Comparison of ENCODE assay signal across 9 mouse cellular contexts in genomic region chr13:15461926-15462325, GRCm38 (mm10). TPM values are rescaled to one million over a fixed set of nuclear protein-coding genes. Genes with fewer than 3 reads are reported as not detected.
DNase-seq lines count a peak whose midpoint lies in the region; ATAC-seq and TF ChIP-seq lines count a peak whose summit lies in the region.
"Had no signal": no experiment of that assay in that cellular context is flagged by ENCODE, and none has a peak within 500 bp of the region (broad histone marks: within the 10 kb centered on the region; RNA-seq: fewer than 3 reads in every experiment).

No protein-coding gene starts in this region.

- H3K36me3 ChIP-seq in liver, embryonic 11.5 days (ENCODE audit: control insufficient read depth, insufficient read depth, low read length) = no peaks in the 10 kb centered on the region
- H3K36me3 ChIP-seq in liver, postnatal 0 days (replicated peaks; ENCODE audit: insufficient read depth, low read length) = no peaks in the 10 kb centered on the region
- no peaks in the 10 kb centered on the region for H3K36me3 ChIP-seq in forebrain, embryonic 14.5 days (ENCODE audit: control insufficient read depth, insufficient read depth, low read length)
- H3K36me3 ChIP-seq in limb, embryonic 11.5 days (ENCODE audit: control insufficient read depth, insufficient read depth, low read length) = no peaks in the 10 kb centered on the region
- H3K36me3 ChIP-seq in stomach, embryonic 15.5 days = no peaks in the 10 kb centered on the region

- WGBS in liver, embryonic 11.5 days = 40% methylated on average over 7 of the region's 7 CpGs
- 42% methylated on average over 7 of the region's 7 CpGs for WGBS in liver, postnatal 0 days (ENCODE audit: insufficient replicate concordance)
- 5% methylated on average over 7 of the region's 7 CpGs for WGBS in forebrain, embryonic 14.5 days
- WGBS in limb, embryonic 11.5 days = 18% methylated on average over 7 of the region's 7 CpGs
- 19% methylated on average over 7 of the region's 7 CpGs for WGBS in stomach, embryonic 15.5 days

- no peak overlapping the region for H3K9ac ChIP-seq in liver, embryonic 11.5 days (ENCODE audit: low read depth, low read length)
- H3K9ac ChIP-seq in liver, postnatal 0 days (replicated peaks) = no peak overlapping the region
- peak overlapping the region; percentile 95 for H3K9ac ChIP-seq in forebrain, embryonic 14.5 days (ENCODE audit: low read length)
- peak overlapping the region; percentile 98 for H3K9ac ChIP-seq in limb, embryonic 11.5 days (ENCODE audit: low read length)
- H3K9ac ChIP-seq in stomach, embryonic 15.5 days = no peak overlapping the region

- TF ChIP-seq CTCF in liver, postnatal 0 days (IDR thresholded peaks at IDR 0.05; ENCODE audit: low read depth) = no peak

- no peak overlapping the region for H3K27ac ChIP-seq in liver, embryonic 11.5 days (ENCODE audit: low read depth, low read length)
- no peak overlapping the region for H3K27ac ChIP-seq in liver, postnatal 0 days (ENCODE audit: low read depth)
- H3K27ac ChIP-seq in forebrain, embryonic 14.5 days (ENCODE audit: low read depth, low read length) = peak overlapping the region; percentile 49; the same call in 1 of the 2 replicates
- peak overlapping the region; percentile 100; the same call in 1 of the 2 replicates for H3K27ac ChIP-seq in limb, embryonic 11.5 days (replicated peaks; ENCODE audit: low read depth, low read length)
- H3K27ac ChIP-seq in stomach, embryonic 15.5 days = peak overlapping the region; percentile 95; the same call in 1 of the 2 replicates

- TF ChIP-seq EP300 in liver, postnatal 0 days (IDR thresholded peaks at IDR 0.05; ENCODE audit: low read depth) = no peak

- ATAC-seq in liver, embryonic 11.5 days (replicated peaks; ENCODE audit: low FRiP score) = no peak
- no peak for ATAC-seq in liver, postnatal 0 days
- no peak for ATAC-seq in forebrain, embryonic 14.5 days
- no peak for ATAC-seq in limb, embryonic 11.5 days (ENCODE audit: insufficient number of reproducible peaks, low FRiP score, low TSS enrichment, low read depth)
- no peak for ATAC-seq in stomach, embryonic 15.5 days (ENCODE audit: insufficient read depth, low FRiP score, low read depth)

- H3K27me3 ChIP-seq in liver, embryonic 11.5 days (replicated peaks; ENCODE audit: control insufficient read depth, insufficient read depth, low read length) = peaks cover 42% of the 10 kb centered on the region
- peaks cover 44% of the 10 kb centered on the region for H3K27me3 ChIP-seq in liver, postnatal 0 days (ENCODE audit: insufficient read depth, low read length)
- H3K27me3 ChIP-seq in forebrain, embryonic 14.5 days (replicated peaks; ENCODE audit: control insufficient read depth, insufficient read depth, low read length) = no peaks in the 10 kb centered on the region
- H3K27me3 ChIP-seq in limb, embryonic 11.5 days (ENCODE audit: control insufficient read depth, insufficient read depth, low read length) = no peaks in the 10 kb centered on the region
- no peaks in the 10 kb centered on the region for H3K27me3 ChIP-seq in stomach, embryonic 15.5 days (replicated peaks)
- H3K27me3 ChIP-seq: Patski had no signal

- H3K4me3 ChIP-seq in liver, embryonic 11.5 days (ENCODE audit: low read depth, low read length) = no peak overlapping the region
- no peak overlapping the region for H3K4me3 ChIP-seq in liver, postnatal 0 days (ENCODE audit: low read depth, low read length)
- peak overlapping the region; percentile 84 for H3K4me3 ChIP-seq in forebrain, embryonic 14.5 days (ENCODE audit: low read depth, low read length)
- H3K4me3 ChIP-seq in limb, embryonic 11.5 days (ENCODE audit: low read depth, low read length) = peak overlapping the region; percentile 95
- H3K4me3 ChIP-seq in stomach, embryonic 15.5 days (replicated peaks) = peak overlapping the region; percentile 62; the same call in 1 of the 2 replicates

- H3K9me3 ChIP-seq in liver, embryonic 11.5 days (ENCODE audit: control insufficient read depth, low read length) = no peaks in the 10 kb centered on the region
- H3K9me3 ChIP-seq in liver, postnatal 0 days (ENCODE audit: low read length) = no peaks in the 10 kb centered on the region
- H3K9me3 ChIP-seq in forebrain, embryonic 14.5 days (replicated peaks; ENCODE audit: control insufficient read depth, low read length) = no peaks in the 10 kb centered on the region
- H3K9me3 ChIP-seq in limb, embryonic 11.5 days (ENCODE audit: control insufficient read depth, low read length) = no peaks in the 10 kb centered on the region
- no peaks in the 10 kb centered on the region for H3K9me3 ChIP-seq in stomach, embryonic 15.5 days

- DNase-seq in liver, embryonic 11.5 days (ENCODE audit: low spot score) = no peak
- no peak for DNase-seq in liver, postnatal 0 days
- no peak for DNase-seq in forebrain, embryonic 14.5 days (ENCODE audit: low spot score)
- no peak for DNase-seq in limb, embryonic 11.5 days (ENCODE audit: low spot score)
- no peak for DNase-seq in urinary bladder, adult 2 months (ENCODE audit: low spot score)
- no peak for DNase-seq in cerebellum, adult 9-10 months
- DNase-seq: kidney, adult 2 months had no signal

- no peaks in the 10 kb centered on the region for H3K4me1 ChIP-seq in liver, embryonic 11.5 days (replicated peaks; ENCODE audit: control insufficient read depth, insufficient read depth, low read length)
- 0 out of 2 replicates have a peak, but pooled peaks cover 3% of the 10 kb centered on the region for H3K4me1 ChIP-seq in liver, postnatal 0 days (ENCODE audit: insufficient read depth)
- H3K4me1 ChIP-seq in forebrain, embryonic 14.5 days (ENCODE audit: control insufficient read depth, insufficient read depth, low read length) = no peaks in the 10 kb centered on the region; the same call in 1 of the 2 replicates
- H3K4me1 ChIP-seq in limb, embryonic 11.5 days (ENCODE audit: control insufficient read depth, insufficient read depth, low read length) = peaks cover 16% of the 10 kb centered on the region; the same call in 1 of the 2 replicates
- no peaks in the 10 kb centered on the region for H3K4me1 ChIP-seq in stomach, embryonic 15.5 days

- peak overlapping the region; percentile 72 for H3K4me2 ChIP-seq in liver, embryonic 11.5 days
- H3K4me2 ChIP-seq in liver, postnatal 0 days (ENCODE audit: low read depth, low read length) = no peak overlapping the region
- H3K4me2 ChIP-seq in forebrain, embryonic 14.5 days (ENCODE audit: low read length) = peak overlapping the region; percentile 84
- peak overlapping the region; percentile 66 for H3K4me2 ChIP-seq in limb, embryonic 11.5 days (ENCODE audit: low read depth, severe bottlenecking)
- H3K4me2 ChIP-seq in stomach, embryonic 15.5 days = peak overlapping the region; percentile 76

RNA-seq across cellular contexts. Expression of gene Gli3, which starts 1.1 kb away (rescaled TPM):
- 6.4 and 6.7 TPM in 2 replicates for polyA plus RNA-seq in liver, embryonic 11.5 days (2014; fragmentation: Nextera tagmentation; extraction: Ambion mirVana)
- polyA plus RNA-seq in liver, postnatal 0 days (2015; fragmentation: Nextera tagmentation; extraction: Ambion mirVana) = 0.22 and 0.33 TPM in 2 replicates
- 11.4 and 14.1 TPM in 2 replicates for polyA plus RNA-seq in forebrain, embryonic 14.5 days (2014; fragmentation: Nextera tagmentation; extraction: Ambion mirVana)
- polyA plus RNA-seq in limb, embryonic 11.5 days (2014; fragmentation: Nextera tagmentation; extraction: Ambion mirVana) = 41.5 and 42.4 TPM in 2 replicates
- polyA plus RNA-seq in stomach, embryonic 15.5 days (2015; fragmentation: Nextera tagmentation; extraction: Ambion mirVana) = 17.8 and 18.9 TPM in 2 replicates
- polyA plus RNA-seq in urinary bladder, adult 2 months (2012; rRNA removed) = 5.1 and 8.1 TPM in 2 replicates

Comparison
In these comparisons a context has a peak if more than half of its experiments do, and no peak if none do; other contexts are left out.
1. H3K27ac ChIP-seq: peak in forebrain, embryonic 14.5 days (single experiment), limb, embryonic 11.5 days (single experiment) and stomach, embryonic 15.5 days (single experiment); none in liver, embryonic 11.5 days (single experiment) and liver, postnatal 0 days (single experiment).
2. H3K4me3 ChIP-seq: peak in forebrain, embryonic 14.5 days (single experiment), limb, embryonic 11.5 days (single experiment) and stomach, embryonic 15.5 days (single experiment); none in liver, embryonic 11.5 days (single experiment) and liver, postnatal 0 days (single experiment).
3. H3K9ac ChIP-seq: peak in forebrain, embryonic 14.5 days (single experiment) and limb, embryonic 11.5 days (single experiment); none in liver, embryonic 11.5 days (single experiment), liver, postnatal 0 days (single experiment) and stomach, embryonic 15.5 days (single experiment).